Mouse (Mus musculus) adrenal gland (tissue): ENCODE data around the gene Vps11.
"Not testable (repeated sequence)": the region's sequence is repeated elsewhere in the genome, so short reads cannot be mapped to it uniquely, and the experiment has no call there.

Experiments
- intact Hi-C: fragments of 180-260 bp; cut with DNase I; formaldehyde crosslinking; loops from one replicate; pipeline ENCODE4 v1.15.1; 2025
- long read RNA-seq, 2 experiments: library from polyadenylated mRNA; unstranded; transcript quantifications; one replicate each; pipeline ENCODE4 v2.0.0; 2020; ENCODE audit warnings: borderline replicate concordance in 1 of 2; ENCODE audit not compliant: insufficient replicate concordance in 1 of 2

The Vps11 gene
- long read RNA-seq, experiment 1, transcript Vps11-201 (16 exons, 3,536 nt) = major isoform, 71 of 92 reads
- long read RNA-seq, experiment 1, partial matches to known transcripts = 15 of 92 reads
- long read RNA-seq, experiment 1, other reads (novel, unspliced or antisense) = 6 of 92 reads
- long read RNA-seq, experiment 2, transcript Vps11-201 (16 exons, 3,536 nt) = major isoform, 45 of 66 reads
- long read RNA-seq, experiment 2, partial matches to known transcripts = 15 of 66 reads
- long read RNA-seq, experiment 2, other reads (novel, unspliced or antisense) = 6 of 66 reads

DNA sequence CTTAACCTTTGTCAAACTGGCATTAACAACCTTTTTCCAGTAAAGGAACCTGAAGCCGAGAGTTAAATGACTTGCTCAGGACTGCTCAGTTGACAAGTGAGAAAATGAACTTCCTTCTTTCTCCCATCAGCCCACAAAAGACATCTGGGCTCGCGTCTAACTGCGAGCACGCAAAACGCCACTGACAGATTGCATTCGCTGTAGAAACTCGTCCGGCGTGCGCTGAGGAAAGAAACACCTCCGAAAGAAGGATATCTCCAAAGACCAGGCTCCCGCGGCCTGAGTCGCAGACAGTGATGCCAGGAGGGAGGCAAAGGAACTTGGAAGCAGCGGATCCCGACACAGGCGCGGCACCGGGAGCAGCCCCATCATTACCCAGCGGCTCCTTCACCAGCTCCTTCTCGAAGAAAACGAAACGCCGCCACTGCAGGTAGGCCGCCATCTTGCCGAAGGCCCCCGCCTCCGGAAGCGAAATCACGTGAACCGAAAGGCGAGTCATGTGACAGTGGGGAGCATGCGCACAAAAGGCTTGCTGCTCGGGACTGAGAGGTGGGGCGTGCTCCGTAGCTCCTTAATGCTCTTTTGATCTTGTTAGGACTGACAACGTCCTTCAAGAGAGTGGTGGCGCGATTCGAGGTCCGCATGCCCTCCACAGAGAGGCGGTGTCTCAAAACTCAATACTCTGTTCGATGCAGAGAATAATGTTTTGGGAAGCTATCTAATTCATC is at the start of gene Vps11:
Vps11 (minus strand) TSS at position 481 of the 728 bp plus-strand sequence.
- intact Hi-C loops = no loop called here

GRCm38 (mm10) chr9:44410647-44411336 is 49.3 kb upstream of the Vps11 start:
- intact Hi-C loops = no loop called here

- intact Hi-C loops = not testable (repeated sequence)
Measured at GRCm38 (mm10) chr9:44408693-44409092, 47.2 kb upstream of the Vps11 start.

DNA sequence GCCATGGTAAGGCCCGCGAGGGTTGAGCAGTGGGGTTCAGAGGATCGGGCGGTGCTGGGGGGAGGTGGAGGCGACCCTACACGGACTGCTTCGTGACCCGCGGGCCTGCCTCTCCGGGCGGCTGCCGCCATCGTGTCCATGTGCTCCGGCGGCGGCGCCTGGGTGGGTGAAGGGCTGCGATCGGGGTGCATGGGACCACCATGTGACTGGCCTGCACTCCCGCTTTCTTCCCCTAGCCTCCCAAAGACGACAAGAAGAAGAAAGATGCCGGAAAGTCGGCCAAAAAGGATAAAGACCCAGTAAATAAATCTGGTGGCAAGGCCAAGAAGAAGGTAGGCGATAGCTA is 46.3 kb upstream of the Vps11 start:
- intact Hi-C loops = no loop called here

GRCm38 (mm10) chr9:44406906-44407751 is 45.7 kb upstream of the Vps11 start, which contains the start of the genes Rps25 and Trappc4:
TSS of gene Rps25 (plus strand) at chr9:44407139.
TSS of gene Trappc4 (minus strand) at chr9:44407600.
- intact Hi-C loops = no loop called here

- intact Hi-C loops = no loop called here
Measured at GRCm38 (mm10) chr9:44405011-44405410, 43.5 kb upstream of the Vps11 start.

DNA sequence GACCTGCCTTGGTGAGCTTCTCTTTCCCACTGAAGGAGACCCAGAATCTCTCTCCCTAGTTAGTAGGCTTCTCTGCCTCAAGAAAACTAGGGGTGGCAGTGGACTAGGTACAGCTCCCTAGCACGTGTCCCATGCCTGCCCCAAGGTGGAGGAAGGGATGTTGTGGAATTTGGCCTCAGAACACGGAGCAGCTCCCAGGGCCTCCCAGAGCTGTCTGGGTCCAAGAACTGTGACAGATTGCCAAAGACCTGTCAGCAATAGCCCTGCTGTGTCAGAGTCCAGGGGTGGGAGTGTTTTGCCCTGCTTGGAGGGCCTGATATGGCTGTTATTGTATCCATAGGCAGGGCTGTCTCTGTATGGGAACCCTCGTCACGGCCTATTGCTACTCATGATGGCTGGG is 39.6 kb upstream of the Vps11 start:
- intact Hi-C loops = no loop called here

- intact Hi-C loops = no loop called here
Measured at GRCm38 (mm10) chr9:44399795-44400114, 38.3 kb upstream of the Vps11 start.

DNA sequence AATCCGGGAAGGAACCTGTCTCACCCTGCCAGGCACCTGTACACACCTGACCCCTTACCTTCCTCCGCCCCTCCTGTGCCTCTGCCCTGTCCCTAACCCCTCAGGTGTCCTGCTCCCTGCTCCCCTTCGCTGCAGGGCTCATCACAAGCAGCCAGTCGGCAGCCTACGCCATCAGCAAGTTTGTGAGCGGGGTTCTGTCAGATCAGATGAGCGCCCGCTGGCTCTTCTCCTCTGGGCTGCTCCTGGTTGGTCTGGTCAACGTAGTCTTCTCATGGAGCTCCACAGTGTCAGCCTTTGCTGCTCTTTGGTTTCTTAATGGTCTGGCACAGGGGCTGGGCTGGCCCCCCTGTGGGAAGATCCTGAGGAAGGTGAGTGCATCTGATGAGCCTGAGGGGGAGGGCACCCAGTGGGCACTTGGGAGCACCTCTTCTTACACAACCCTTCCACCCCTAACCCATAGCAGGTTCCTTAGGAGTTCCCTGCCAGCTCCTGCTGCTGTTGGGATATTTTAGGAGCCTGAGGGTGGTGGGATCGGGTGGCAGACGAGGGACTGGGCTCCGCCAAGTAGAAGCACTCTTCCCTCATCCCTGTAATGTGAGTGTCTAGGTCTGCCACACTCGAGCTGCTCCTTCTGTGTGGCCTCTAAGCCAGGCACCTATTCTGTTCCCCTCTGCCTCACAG is 37.8 kb upstream of the Vps11 start:
- intact Hi-C loops = no loop called here

GRCm38 (mm10) chr9:44398551-44398950 is 37.1 kb upstream of the Vps11 start:
- intact Hi-C loops = no loop called here

GRCm38 (mm10) chr9:44398087-44398486 is 36.6 kb upstream of the Vps11 start:
- intact Hi-C loops = no loop called here

DNA sequence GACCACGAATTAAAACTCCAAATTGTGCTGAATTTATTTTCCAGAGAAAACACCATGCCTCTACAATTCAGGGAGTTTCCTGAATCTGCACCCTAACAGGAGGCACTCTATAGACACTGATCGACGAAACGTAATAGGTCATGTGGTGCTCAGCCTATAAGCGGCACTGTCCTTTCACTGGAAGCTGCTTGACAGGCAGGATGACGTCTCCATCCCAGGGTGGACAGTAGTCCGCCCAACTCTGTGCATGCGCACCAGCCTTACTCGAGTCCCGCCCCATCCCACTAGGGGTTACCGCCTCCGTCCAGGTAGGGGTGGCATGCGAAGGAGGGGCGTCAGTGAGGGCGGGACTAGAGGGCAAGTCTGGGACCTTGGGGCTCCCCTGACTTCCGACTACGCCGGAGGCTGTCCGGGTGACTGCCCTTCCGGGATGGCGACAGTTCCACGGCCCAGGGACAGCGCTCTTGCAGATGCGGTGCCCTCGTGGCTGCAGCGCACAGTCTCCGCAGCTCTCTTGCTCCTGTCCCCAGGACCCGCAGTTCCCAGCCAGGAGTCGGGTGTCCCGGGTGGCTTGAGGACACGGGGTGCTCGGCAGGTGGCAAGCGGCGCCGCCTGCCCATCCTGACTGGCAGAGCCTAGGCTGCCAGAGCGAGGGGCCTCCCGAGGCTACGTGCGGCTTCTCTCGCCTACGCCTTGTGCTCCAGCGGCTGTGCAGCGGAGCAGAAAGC is 35.4 kb upstream of the Vps11 start, which contains the start of gene Slc37a4:
Slc37a4 (plus strand) TSS at position 169 of the 728 bp plus-strand sequence.
- intact Hi-C loops = no loop called here

DNA sequence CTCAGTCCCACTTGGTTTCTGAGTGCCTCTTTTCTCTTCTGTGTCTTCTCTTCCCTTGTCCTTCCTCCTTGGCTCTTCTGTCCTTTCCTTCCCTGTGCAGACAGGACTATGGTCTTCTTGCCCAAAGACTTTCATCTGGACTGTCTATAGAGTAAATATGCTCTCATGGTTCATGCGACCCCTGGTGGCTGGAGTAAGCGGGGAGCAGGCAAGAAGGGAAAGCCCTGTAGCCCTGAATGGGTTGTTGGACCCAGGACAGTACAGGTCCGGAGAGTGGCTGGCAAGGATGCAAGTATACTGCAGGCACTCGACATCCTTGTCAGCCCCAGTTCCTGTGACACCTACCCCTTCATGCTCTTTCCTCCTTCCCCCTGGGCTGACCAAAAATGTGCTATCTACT is 30.0 kb upstream of the Vps11 start:
- intact Hi-C loops = loop anchor here (5.0 kb wide), 1 partner anchor 54 kb away; no protein-coding TSS in a partner anchor

GRCm38 (mm10) chr9:44389273-44389672 is 27.8 kb upstream of the Vps11 start:
- intact Hi-C loops = loop anchor here (10.0 kb wide), 1 partner anchor 264 kb away; no protein-coding TSS in a partner anchor

GRCm38 (mm10) chr9:44387221-44387620 is 25.8 kb upstream of the Vps11 start:
- intact Hi-C loops = loop anchor here (10.0 kb wide), 1 partner anchor 262 kb away; no protein-coding TSS in a partner anchor

- intact Hi-C loops = loop anchor here (10.0 kb wide), 1 partner anchor 260 kb away; no protein-coding TSS in a partner anchor
Measured at GRCm38 (mm10) chr9:44384596-44384995, 23.1 kb upstream of the Vps11 start.

GRCm38 (mm10) chr9:44379862-44380261 is 18.4 kb upstream of the Vps11 start:
- intact Hi-C loops = loop anchor here (10.0 kb wide), 1 partner anchor 255 kb away; no protein-coding TSS in a partner anchor

GRCm38 (mm10) chr9:44379054-44379834 is 17.8 kb upstream of the Vps11 start, which contains the start of gene Hyou1:
TSS of gene Hyou1 (plus strand) at chr9:44379490.
- intact Hi-C loops = no loop called here
